Mouse (Mus musculus): ENCODE data around the gene Dph1. TPM values are rescaled to one million over a fixed set of nuclear protein-coding genes. Genes with fewer than 3 reads are reported as not detected.

Dph1 gene
- polyA plus RNA-seq, 1 experiment from 2014 or later = 26.8 TPM

- Histone ChIP-seq H3K27ac (no peak overlapping the region), H3K4me3 (no peak overlapping the region), H3K4me1 (peaks cover 28% of the 10 kb centered on the region), H3K36me3 (peaks cover 46% of the 10 kb centered on the region), H3K27me3 (ENCODE audit: insufficient read depth, poor library complexity, severe bottlenecking) (peaks cover 23% of the 10 kb centered on the region), H3K9me3 (no peaks in the 10 kb centered on the region)
- no peak for DNase-seq (ENCODE audit: low spot score)
- WGBS = 58% methylated on average over 2 of the region's 2 CpGs
Measured at GRCm38 (mm10) chr11:75159564-75159963, 31.5 kb downstream of the Dph1 start.

GRCm38 (mm10) chr11:75158432-75158831 is 32.6 kb downstream of the Dph1 start:
- Histone ChIP-seq H3K27ac (no peak overlapping the region), H3K36me3 (peaks cover 35% of the 10 kb centered on the region), H3K4me1 (peaks cover 31% of the 10 kb centered on the region), H3K4me3 (no peak overlapping the region), H3K9me3 (no peaks in the 10 kb centered on the region), H3K27me3 (ENCODE audit: insufficient read depth, poor library complexity, severe bottlenecking) (peaks cover 12% of the 10 kb centered on the region)
- DNase-seq (ENCODE audit: low spot score) = no peak
- WGBS = 95% methylated on average over 14 of the region's 14 CpGs

- no peak overlapping the region for H3K4me3 ChIP-seq
- no peak overlapping the region for H3K27ac ChIP-seq
- DNase-seq (ENCODE audit: low spot score) = no peak
- peaks cover 6% of the 10 kb centered on the region for H3K27me3 ChIP-seq (ENCODE audit: insufficient read depth, poor library complexity, severe bottlenecking)
- peaks cover 34% of the 10 kb centered on the region for H3K4me1 ChIP-seq
- H3K9me3 ChIP-seq = no peaks in the 10 kb centered on the region
- WGBS = 57% methylated on average over 2 of the region's 2 CpGs
- peaks cover 34% of the 10 kb centered on the region for H3K36me3 ChIP-seq
Measured at GRCm38 (mm10) chr11:75157901-75158300, 33.1 kb downstream of the Dph1 start.

GRCm38 (mm10) chr11:75157037-75157436 is 34.0 kb downstream of the Dph1 start:
- no peaks in the 10 kb centered on the region for H3K27me3 ChIP-seq (ENCODE audit: insufficient read depth, poor library complexity, severe bottlenecking)
- H3K4me3 ChIP-seq = no peak overlapping the region
- H3K36me3 ChIP-seq = peaks cover 31% of the 10 kb centered on the region
- 50% methylated on average over 4 of the region's 4 CpGs for WGBS
- H3K27ac ChIP-seq = peak overlapping the region; percentile 44; the same call in 1 of the 2 replicates
- peaks cover 34% of the 10 kb centered on the region for H3K4me1 ChIP-seq
- DNase-seq (ENCODE audit: low spot score) = no peak
- no peaks in the 10 kb centered on the region for H3K9me3 ChIP-seq

- Histone ChIP-seq H3K36me3 (peaks cover 31% of the 10 kb centered on the region), H3K4me1 (peaks cover 30% of the 10 kb centered on the region), H3K9me3 (no peaks in the 10 kb centered on the region), H3K27me3 (ENCODE audit: insufficient read depth, poor library complexity, severe bottlenecking) (no peaks in the 10 kb centered on the region), H3K4me3 (no peak overlapping the region), H3K27ac (peak overlapping the region; percentile 43; the same call in 1 of the 2 replicates)
- WGBS = 47% methylated on average over 5 of the region's 5 CpGs
- DNase-seq (ENCODE audit: low spot score) = no peak
Measured at GRCm38 (mm10) chr11:75156416-75156815, 34.6 kb downstream of the Dph1 start.

- no peak for DNase-seq (ENCODE audit: low spot score)
- peak overlapping the region; percentile 43; the same call in 1 of the 2 replicates for H3K27ac ChIP-seq
- H3K9me3 ChIP-seq = no peaks in the 10 kb centered on the region
- peaks cover 28% of the 10 kb centered on the region for H3K4me1 ChIP-seq
- no peak overlapping the region for H3K4me3 ChIP-seq
- 49% methylated on average over 6 of the region's 6 CpGs for WGBS
- no peaks in the 10 kb centered on the region for H3K27me3 ChIP-seq (ENCODE audit: insufficient read depth, poor library complexity, severe bottlenecking)
- H3K36me3 ChIP-seq = peaks cover 31% of the 10 kb centered on the region
Measured at GRCm38 (mm10) chr11:75155985-75156384, 35.1 kb downstream of the Dph1 start.

- H3K27me3 ChIP-seq (ENCODE audit: insufficient read depth, poor library complexity, severe bottlenecking) = no peaks in the 10 kb centered on the region
- no peaks in the 10 kb centered on the region for H3K9me3 ChIP-seq
- no peak overlapping the region for H3K4me3 ChIP-seq
- H3K36me3 ChIP-seq = peaks cover 29% of the 10 kb centered on the region
- H3K27ac ChIP-seq = no peak overlapping the region
- peak; percentile 60 for DNase-seq (ENCODE audit: low spot score)
- H3K4me1 ChIP-seq = peaks cover 28% of the 10 kb centered on the region
- 70% methylated on average over 6 of the region's 6 CpGs for WGBS
Measured at GRCm38 (mm10) chr11:75154053-75154585, 36.9 kb downstream of the Dph1 start.

GRCm38 (mm10) chr11:75152603-75153557 is 38.2 kb downstream of the Dph1 start:
- 76% methylated on average over 18 of the region's 18 CpGs for WGBS
- peak; percentile 72 for DNase-seq (ENCODE audit: low spot score)
- H3K27ac ChIP-seq = peak overlapping the region; percentile 31
- H3K36me3 ChIP-seq = peaks cover 28% of the 10 kb centered on the region
- no peaks in the 10 kb centered on the region for H3K9me3 ChIP-seq
- no peaks in the 10 kb centered on the region for H3K27me3 ChIP-seq (ENCODE audit: insufficient read depth, poor library complexity, severe bottlenecking)
- H3K4me1 ChIP-seq = peaks cover 38% of the 10 kb centered on the region
- no peak overlapping the region for H3K4me3 ChIP-seq

- Histone ChIP-seq H3K4me1 (peaks cover 30% of the 10 kb centered on the region), H3K27me3 (ENCODE audit: insufficient read depth, poor library complexity, severe bottlenecking) (no peaks in the 10 kb centered on the region), H3K9me3 (no peaks in the 10 kb centered on the region), H3K4me3 (no peak overlapping the region), H3K36me3 (peaks cover 32% of the 10 kb centered on the region), H3K27ac (no peak overlapping the region)
- WGBS = 91% methylated on average over 1 of the region's 1 CpGs
- DNase-seq (ENCODE audit: low spot score) = no peak
Measured at GRCm38 (mm10) chr11:75150346-75150745, 40.7 kb downstream of the Dph1 start.

- Histone ChIP-seq H3K27ac (peak overlapping the region; percentile 84), H3K36me3 (peaks cover 45% of the 10 kb centered on the region), H3K27me3 (ENCODE audit: insufficient read depth, poor library complexity, severe bottlenecking) (no peaks in the 10 kb centered on the region), H3K9me3 (no peaks in the 10 kb centered on the region), H3K4me3 (no peak overlapping the region), H3K4me1 (peaks cover 25% of the 10 kb centered on the region)
- 72% methylated on average over 11 of the region's 11 CpGs for WGBS
- DNase-seq (ENCODE audit: low spot score) = no peak
Measured at GRCm38 (mm10) chr11:75148332-75149035, 42.6 kb downstream of the Dph1 start.

GRCm38 (mm10) chr11:75147846-75148168 is 43.2 kb downstream of the Dph1 start:
- Histone ChIP-seq H3K4me3 (no peak overlapping the region), H3K4me1 (peaks cover 24% of the 10 kb centered on the region), H3K27ac (peak overlapping the region; percentile 84), H3K27me3 (ENCODE audit: insufficient read depth, poor library complexity, severe bottlenecking) (no peaks in the 10 kb centered on the region), H3K9me3 (no peaks in the 10 kb centered on the region), H3K36me3 (peaks cover 46% of the 10 kb centered on the region)
- DNase-seq (ENCODE audit: low spot score) = no peak
- WGBS = 31% methylated on average over 3 of the region's 3 CpGs

GRCm38 (mm10) chr11:75147106-75147845 is 43.8 kb downstream of the Dph1 start:
- no peaks in the 10 kb centered on the region for H3K9me3 ChIP-seq
- no peak overlapping the region for H3K4me3 ChIP-seq
- no peak for DNase-seq (ENCODE audit: low spot score)
- H3K4me1 ChIP-seq = peaks cover 28% of the 10 kb centered on the region
- peak overlapping the region; percentile 84 for H3K27ac ChIP-seq
- H3K36me3 ChIP-seq = peaks cover 47% of the 10 kb centered on the region
- no peaks in the 10 kb centered on the region for H3K27me3 ChIP-seq (ENCODE audit: insufficient read depth, poor library complexity, severe bottlenecking)
- 58% methylated on average over 11 of the region's 11 CpGs for WGBS
